Mouse (Mus musculus) lung, adult 2 months (tissue): ENCODE measurements at regions not wholly inside any gene's neighbourhood (a gene's known extent, or its start where the extent isn't known, plus 50 kb on each side); places are given as distances from the start of the nearest gene placed in this dataset.

Experiments used
- CTCF ChIP-seq: fragments of 200-500 bp; IDR thresholded peaks from 2 replicates; pipeline ENCODE4 v1.5.1; 2011; ENCODE audit warnings: mild to moderate bottlenecking, low read length, control low read depth; ENCODE audit not compliant: insufficient read depth
- POLR2A ChIP-seq: fragments of 200-500 bp; IDR thresholded peaks from 2 replicates; pipeline ENCODE4 v1.6.1; 2011; ENCODE audit warnings: low read depth, mild to moderate bottlenecking, control low read depth, low read length, borderline replicate concordance; ENCODE audit errors: extremely low read depth

GRCm38 (mm10) chr15:61441734-61442398, 519.1 kb upstream of the A1bg start:
- TF ChIP-seq CTCF: no peak
- no peak for TF ChIP-seq POLR2A
